Mouse (Mus musculus) thymus, adult 2 months (tissue): ENCODE results near the gene Aktip.

Experiments
- CTCF ChIP-seq: fragments of 200-500 bp; IDR thresholded peaks from 2 replicates; pipeline ENCODE4 v1.5.1; 2012; ENCODE audit warnings: mild to moderate bottlenecking, control low read depth, low read length, moderate library complexity, borderline replicate concordance; ENCODE audit not compliant: control insufficient read depth, poor library complexity, insufficient read depth; ENCODE audit errors: extremely low read depth
- POLR2A ChIP-seq: fragments of 200-500 bp; IDR thresholded peaks from 2 replicates; pipeline ENCODE4 v1.6.1; 2012; ENCODE audit warnings: mild to moderate bottlenecking, low read length, control low read depth, moderate library complexity; ENCODE audit not compliant: control insufficient read depth, poor library complexity, insufficient read depth; ENCODE audit errors: extremely low read depth

- TF ChIP-seq POLR2A (no peak), CTCF (no peak)
Measured at GRCm38 (mm10) chr8:91227421-91227841, 27.7 kb upstream of the Aktip start.
